Mouse (Mus musculus) left cerebral cortex, postnatal 14 days (tissue): ENCODE data around the gene Bicra. TPM values are rescaled to one million over a fixed set of nuclear protein-coding genes. Genes with fewer than 3 reads are reported as not detected.

ENCODE experiments used
- DNase-seq, 2 experiments: peaks; one replicate each; pipeline ENCODE4 v3.0.0; 2021 to 2022; ENCODE audit warnings: low spot score in 2 of 2, mixed read lengths in 1 of 2
- intact Hi-C: fragments of 180-260 bp; cut with DNase I; formaldehyde crosslinking; loops from one replicate; pipeline ENCODE4 v1.15.1; 2025
- total RNA-seq, 2 experiments: library from RNA; stranded (reverse); gene quantifications; 2 replicates each; pipeline ENCODE4 v1.2.3; 2021

Gene Bicra
- total RNA-seq, 2 experiments from 2014 or later, result 14.6 to 16.9 TPM

DNA sequence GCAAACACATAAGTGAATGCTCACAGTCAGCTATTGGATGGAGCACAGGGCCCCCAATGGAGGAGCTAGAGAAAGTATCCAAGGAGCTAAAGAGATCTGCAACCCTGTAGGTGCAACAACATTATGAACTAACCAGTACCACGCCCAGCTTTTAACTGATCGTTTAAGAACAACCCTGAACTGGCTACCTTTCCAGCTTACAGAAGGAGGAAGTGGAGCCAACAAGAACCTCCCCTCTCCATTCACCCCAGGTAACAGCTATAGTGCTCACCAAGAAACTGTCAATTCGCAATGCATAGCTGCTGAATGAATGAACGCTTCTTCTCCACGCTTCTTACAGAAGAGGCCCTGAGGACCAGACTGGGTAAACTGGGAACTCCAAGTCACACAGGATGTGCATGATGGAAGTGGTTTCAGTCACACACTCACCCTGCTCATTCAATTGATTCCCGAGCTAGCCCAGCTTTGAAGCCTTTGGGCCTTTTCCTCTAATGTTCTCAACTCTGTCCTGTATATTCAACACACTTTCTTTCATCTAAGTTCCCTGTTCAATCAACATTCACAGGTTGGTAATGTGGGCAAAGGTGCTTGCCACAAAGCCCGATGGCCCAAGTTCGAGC is 23.0 kb downstream of the Bicra start:
- intact Hi-C loops, result no loop called here
- no peak for DNase-seq

DNA sequence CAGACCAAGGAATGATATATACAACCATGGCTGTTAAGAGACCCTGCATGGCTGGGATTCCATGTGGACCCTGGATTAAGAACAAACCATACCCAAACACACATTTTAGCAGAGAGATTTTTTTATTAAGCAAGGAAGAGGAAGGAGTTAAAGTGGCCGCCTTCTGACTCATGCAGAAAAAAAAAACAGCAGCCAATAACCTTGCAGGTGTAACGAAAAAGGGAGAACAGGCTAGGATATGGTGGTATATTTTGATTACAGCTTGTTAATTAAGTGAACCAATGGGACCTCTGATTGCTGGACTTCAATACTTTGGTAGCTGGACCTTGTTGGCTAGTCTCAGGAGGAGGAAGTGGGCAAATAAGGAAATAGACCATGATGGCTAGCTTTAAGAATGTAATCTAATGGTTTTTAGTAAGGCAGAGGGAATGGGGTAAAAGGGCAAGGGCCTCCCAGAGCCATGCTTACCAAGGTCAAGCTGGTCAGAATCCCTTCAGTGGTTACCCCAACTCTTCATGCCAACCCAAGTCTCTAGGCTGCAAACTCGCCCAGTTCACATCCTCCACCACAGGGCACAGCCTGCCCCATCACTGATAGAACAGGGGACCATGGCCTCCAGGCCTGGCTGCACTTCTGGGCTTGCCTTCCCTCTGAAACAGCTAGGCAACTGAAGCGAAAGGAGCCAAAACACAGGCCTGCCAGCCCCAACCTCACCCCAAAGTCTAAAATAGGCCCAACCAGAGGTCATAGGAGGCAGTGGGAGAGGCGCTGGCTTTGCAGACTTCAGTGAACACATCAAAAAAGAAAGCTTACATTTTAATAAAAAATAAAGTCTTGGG is 28.2 kb downstream of the Bicra start:
- intact Hi-C loops, result no loop called here

DNA sequence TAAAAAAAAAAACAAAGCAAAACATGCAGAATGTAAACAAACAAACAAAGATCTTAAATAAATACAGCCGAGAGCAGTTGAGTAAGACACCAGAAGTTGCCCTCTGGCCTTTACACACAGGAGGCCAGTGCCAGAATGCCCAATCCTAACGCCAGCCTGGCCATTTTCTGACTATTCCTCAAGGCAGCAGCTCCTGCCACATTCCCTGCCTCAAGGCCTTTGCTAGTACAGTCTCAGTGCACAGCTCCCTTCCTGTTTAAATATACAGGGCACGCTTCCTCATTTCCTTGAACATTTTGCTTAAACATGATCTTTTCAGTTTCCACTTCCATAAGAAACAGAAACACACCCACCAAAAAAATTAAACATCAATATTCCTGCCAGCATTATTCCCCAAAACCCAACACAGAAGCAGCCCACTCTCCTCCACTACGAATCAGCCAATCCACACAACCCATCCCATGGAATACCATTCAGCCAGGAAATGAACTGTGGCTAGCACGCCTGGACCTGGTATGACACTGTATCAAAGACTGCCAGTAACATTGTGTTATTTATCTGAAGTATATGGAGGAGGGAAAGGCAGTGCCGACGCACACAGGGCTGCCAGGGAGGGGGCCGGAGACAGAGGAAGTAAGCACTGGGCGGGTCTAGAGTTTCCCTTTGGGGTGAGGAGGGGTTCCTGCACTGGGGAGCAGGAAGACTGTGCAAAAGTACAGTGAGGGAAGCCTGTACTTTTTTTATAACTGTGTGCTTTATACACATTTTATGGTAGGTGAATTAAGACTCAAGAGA is 29.5 kb downstream of the Bicra start:
- no peak for DNase-seq
- intact Hi-C loops, result no loop called here

More for the DNA sequence above, 28.2 kb downstream of the Bicra start:
- DNase-seq, result no peak

- intact Hi-C loops, result no loop called here
- DNase-seq, result no peak
Observed at GRCm38 (mm10) chr7:16015384-16015783, 32.3 kb downstream of the Bicra start.

DNA sequence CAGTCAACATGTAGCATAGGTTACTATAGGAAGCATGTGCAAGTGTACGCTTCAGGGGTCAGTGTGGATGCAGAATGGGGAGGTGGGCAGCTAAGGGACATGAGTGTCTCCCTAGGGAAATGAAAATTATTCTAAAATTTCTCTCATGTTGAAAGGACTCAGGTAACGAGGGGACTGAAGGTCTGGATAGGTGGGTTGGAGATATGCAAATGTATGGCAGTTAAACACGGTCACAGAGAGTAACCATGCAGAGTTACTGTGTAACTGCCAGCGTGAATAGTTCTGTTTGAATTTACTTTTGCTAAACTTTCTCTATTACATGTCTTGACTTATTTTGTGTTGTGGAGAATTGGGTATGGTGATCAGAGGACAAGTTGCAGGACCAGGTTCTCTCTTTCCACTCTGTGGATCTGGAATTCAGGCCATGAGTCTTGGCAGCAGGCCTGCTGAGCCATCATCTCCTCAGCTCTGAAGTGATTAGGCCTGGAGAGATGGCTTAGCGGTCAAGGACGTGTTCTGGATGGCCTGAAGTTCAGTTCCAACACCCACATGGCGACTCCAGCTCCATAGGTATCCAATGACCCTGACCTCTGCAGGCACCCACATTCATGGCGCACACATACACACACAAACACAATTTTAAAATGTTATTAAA is 33.1 kb downstream of the Bicra start:
- intact Hi-C loops, result no loop called here
- DNase-seq, result no peak

GRCm38 (mm10) chr7:16013722-16014275 is 33.9 kb downstream of the Bicra start:
- intact Hi-C loops, result no loop called here
- no peak for DNase-seq

- no peak for DNase-seq
- intact Hi-C loops, result no loop called here
Observed at GRCm38 (mm10) chr7:16012576-16013263, 35.0 kb downstream of the Bicra start.

DNA sequence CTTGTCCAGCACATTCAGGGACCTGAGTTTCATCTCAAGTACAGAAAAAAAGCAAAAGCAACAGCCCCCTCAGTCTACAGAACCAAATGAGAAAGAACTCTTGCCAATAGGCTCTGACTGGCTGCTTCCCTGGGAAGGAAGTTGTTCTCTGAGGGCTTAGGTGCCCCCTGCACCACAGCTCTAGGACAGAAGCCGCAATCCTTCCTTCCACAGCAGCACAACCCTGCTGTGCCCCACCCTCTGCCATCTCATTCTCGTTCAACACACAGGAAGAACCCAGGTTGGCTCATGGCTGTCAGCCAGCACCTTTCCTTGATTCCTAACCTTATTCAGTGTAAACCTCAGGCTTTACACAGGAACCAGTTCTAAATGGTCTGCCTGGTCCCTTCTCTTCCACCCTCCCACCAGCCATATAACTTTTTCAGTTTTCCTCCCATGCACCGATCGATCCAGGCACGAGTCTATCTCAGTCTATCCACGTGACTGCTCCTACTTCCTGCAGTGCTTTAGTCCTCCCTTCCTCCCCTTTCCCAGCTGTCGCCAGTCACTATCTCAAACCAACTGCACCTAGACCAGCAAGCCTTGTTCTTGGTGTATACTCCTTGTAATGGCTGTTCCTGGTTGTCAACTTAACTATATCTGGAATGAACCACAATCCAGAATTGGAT is 36.2 kb downstream of the Bicra start:
- DNase-seq, result no peak
- intact Hi-C loops, result no loop called here

- no peak for DNase-seq
- intact Hi-C loops, result no loop called here
Observed at GRCm38 (mm10) chr7:16010649-16011048, 37.1 kb downstream of the Bicra start.

- DNase-seq, result no peak
- intact Hi-C loops, result no loop called here
Observed at GRCm38 (mm10) chr7:16009636-16010035, 38.1 kb downstream of the Bicra start.

- intact Hi-C loops, result no loop called here
- DNase-seq, result no peak
Observed at GRCm38 (mm10) chr7:16005020-16005419, 42.7 kb downstream of the Bicra start.

- intact Hi-C loops, result no loop called here
- DNase-seq, result no peak
Observed at GRCm38 (mm10) chr7:16004177-16004856, 43.4 kb downstream of the Bicra start.

GRCm38 (mm10) chr7:16003032-16003431 is 44.7 kb downstream of the Bicra start:
- intact Hi-C loops, result no loop called here
- DNase-seq, result no peak

DNA sequence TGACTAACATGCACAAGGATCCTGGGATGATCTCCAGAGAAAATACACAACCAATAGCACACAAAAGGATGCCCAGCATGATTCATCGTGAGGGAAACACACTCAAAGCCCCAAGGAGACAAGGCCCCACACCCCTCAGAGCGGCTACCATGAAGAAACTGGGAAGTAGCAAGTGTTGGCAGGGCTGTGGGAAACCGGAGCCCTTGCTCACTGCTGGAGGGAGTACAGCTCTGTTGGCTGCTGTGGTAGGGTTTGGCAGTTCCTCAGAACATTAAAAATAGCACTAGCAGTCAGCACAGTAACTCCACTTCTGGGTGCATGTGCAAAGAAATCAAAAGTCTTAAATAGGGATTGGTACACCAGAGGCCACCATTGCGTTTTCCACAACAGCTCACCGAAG is 45.5 kb downstream of the Bicra start:
- intact Hi-C loops, result no loop called here
- peak; percentile 77 to 85 for DNase-seq

- DNase-seq, result no peak
- intact Hi-C loops, result no loop called here
Observed at GRCm38 (mm10) chr7:16001691-16002090, 46.0 kb downstream of the Bicra start.

GRCm38 (mm10) chr7:15993789-15994188 is 53.9 kb downstream of the Bicra start:
- DNase-seq, result no peak
- intact Hi-C loops, result no loop called here

- intact Hi-C loops, result no loop called here
Observed at GRCm38 (mm10) chr7:15993152-15993551, 54.6 kb downstream of the Bicra start.

DNA sequence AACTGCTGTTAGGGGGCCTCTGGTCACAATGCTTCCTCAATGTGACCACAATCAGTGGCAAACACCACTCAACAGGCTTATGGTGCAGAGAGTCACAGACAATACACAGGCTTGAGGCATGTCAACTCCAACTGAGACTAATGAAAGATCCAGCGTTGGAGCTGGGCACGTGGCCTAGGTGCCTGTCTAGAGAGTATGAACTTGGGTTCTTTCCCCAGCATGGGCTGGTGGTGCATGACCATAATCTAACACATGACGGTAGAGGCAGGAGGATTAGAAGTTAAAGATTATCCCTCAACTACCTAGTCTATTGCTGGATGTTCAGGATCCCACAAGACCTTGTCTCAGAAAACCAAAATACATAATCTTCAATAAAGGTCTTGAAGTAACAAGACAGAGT is 56.0 kb downstream of the Bicra start:
- intact Hi-C loops, result no loop called here
- no peak for DNase-seq

More at GRCm38 (mm10) chr7:15993152-15993551, 54.6 kb downstream of the Bicra start:
- no peak for DNase-seq
